Mouse (Mus musculus) cerebellum, adult 9-11 months (tissue): ENCODE results near the gene Fam120b.
A peak's percentile ranks its signal among the peaks of the same experiment; 100 is the strongest.

ENCODE experiments used
- DNase-seq: peaks from one replicate; pipeline ENCODE4 v3.0.0; 2022

Fam120b gene

DNA sequence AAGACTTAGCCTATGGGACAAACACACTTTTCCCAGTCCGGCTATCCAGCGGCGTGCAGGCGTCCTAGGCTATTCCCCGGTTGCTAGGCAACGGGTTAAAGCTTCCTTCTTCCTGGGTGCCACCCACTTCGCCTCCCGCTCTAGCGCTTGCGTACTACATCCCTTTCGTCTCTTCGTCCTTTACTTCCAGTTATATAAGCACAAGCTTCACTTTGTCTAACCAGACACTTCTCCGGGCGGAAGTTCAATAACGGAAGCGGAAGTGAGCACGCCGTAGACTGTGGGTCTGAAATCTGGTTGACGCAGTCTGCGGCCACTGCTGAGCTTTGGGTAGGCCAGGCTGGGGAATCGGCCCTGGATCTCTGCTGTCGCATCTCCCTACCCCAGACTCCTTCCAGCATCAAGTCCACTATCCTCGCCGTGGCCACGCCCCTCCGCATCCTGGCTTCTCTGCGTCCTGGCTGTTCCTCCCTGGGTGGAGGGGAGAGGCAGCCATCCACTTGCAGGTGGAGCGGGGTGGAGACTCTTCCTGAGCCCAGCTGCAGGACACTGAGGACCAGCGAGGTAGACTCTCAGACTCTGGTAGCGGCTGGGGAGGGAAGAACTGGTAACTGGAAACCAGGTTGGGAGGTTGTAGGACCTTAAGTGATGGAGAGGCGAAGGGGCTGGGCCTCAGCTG is at the start of gene Fam120b:
Gene Fam120b (plus strand): TSS at position 206 of the 679 bp plus-strand sequence.
- DNase-seq: peak; percentile 93

DNA sequence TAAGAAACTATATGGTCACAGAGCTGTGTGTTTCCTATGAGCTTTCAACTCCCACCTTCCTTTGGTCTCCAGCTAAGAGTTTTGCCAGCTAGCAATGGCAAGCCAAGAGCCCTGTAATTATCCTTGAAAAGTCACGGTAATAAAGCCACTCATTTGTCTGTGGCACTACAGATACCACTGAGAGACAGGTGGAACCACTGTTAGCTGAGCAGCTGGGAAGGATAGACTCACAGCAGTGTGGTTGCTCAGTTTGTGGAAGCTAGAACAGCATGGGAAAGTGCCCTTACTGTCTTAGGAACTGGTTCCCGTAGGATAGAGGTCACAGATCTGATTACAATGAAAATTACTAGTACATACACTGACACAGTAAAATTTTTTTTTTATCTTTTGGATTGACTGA is 45.9 kb upstream of the Fam120b start:
- no peak for DNase-seq

DNA sequence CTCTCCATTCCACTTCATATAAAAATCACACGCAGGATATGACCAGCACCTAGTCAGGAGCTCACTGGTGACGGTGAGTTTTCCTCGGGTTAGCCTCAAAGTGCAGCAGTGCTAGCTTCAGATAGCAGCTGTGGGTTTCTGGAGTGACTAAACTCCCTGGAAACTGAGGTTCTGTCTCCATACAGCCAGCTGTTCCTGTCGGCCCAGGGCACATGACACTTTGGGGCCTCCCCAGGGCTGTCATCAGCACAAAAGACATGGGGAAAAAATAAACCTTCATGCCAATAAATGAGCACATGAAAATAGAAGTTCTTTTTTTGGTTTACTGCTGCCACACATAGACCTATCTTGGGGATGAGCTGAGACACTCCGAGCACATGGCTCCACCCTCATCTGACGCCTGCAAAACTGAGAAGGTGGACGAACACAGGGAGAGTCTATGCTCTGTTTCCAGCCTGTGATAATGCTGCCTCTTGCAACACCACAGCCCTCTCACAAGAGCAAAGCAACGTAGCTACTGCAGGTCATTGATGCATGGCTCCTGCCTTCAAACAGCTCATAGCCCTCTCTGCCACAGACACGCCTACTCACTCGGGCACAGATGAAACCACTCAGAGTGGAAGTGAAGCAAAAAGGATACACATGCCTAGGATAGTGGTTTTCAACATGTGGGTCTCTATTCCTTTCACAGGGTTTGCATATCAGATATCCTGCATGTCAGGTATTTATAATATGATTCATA is 43.0 kb upstream of the Fam120b start:
- DNase-seq: no peak

DNA sequence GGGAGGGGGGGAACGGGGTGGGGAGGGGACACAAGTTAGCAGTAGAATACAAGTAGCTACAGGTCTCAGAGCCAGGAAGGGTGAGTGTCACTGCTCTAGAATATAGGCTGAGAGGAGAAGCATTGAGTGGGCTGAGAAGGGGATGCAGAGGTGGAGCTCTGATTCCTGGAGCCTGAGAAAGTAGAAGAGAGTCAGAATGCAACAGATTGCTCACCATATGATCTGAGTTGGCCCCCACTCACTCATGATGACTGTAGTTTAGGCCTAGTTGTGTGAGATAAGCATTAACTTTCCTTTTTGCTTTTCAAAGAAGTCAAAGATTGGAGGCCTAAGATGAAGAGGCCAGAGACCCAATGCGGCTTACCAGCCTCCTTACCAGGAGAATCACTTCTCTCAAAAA is 42.0 kb upstream of the Fam120b start:
- no peak for DNase-seq

DNA sequence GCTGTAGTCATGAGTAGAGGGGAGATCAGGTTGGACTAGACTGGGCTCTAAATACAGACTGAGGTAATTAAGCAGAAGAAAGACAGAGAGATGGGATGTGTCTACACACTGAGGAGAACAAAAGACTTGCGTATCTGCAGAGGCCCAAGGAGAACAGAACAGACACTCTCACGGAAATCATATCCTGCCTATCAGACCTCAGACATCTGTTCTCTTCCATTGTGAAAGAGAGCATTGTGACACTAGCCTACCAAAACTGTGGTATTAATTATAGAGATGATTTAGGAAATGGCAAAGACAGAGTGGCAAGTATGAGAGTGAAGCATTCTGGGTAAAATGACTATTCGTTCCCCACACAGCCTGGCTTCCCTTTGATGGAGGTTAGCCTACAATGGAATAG is 40.9 kb upstream of the Fam120b start:
- DNase-seq: no peak

DNA sequence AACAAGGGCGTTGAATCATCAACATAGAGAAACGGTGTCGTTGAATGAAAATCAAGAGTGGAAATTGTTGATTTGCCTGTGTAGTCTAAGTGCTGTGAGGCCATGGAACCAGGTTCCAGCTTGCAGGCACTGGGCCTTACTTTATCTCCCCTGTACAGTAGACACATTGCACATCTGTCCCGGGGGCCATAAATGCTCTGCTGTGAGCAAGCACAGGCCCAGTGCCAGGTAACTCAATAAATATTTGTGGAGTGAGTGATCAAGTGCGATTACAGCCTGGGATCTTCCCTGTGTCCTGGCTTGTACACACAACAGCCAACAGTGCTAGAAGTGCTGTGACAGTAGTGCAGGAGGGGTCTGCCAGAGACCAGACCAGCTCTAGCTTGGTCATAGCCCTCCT is 39.5 kb upstream of the Fam120b start:
- no peak for DNase-seq

DNA sequence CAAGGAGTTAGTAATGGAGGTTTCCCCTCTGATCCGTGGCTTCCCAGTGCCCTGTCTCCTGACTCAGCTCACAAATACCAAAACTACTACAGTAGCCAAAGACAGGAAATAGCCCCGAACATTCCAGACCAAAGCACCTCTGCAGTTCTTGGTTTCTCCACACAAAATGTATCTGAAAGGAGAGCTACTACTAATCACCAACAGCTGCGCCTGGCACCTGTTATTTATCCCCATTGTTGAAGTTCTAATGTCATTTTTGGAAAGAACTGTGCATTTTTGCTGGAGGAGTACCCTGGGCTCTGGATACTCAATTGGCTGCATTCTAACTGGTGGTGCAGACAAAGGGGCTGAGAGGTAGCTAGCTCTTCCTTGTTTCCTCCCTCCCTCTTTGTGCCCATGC is 38.9 kb upstream of the Fam120b start:
- no peak for DNase-seq

DNA sequence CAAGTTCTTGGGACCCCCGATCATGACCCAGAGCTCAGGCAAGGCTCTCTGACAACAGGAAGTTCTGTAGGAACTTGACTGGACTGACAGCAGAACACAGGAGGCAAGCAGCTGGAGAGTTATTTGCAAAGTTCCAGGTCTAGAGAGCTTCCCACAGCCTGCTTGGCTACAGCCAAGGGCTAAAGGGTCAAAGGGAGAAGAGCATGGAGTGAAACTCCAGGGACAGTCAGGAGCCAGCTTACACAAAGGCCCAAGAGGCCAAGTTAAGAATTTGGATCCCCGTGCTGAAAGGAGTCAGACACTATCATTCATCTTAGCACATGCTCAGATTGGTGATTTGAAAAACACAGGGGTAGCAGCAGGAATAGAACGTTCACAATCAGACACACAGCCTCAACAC is 32.3 kb upstream of the Fam120b start:
- no peak for DNase-seq

DNA sequence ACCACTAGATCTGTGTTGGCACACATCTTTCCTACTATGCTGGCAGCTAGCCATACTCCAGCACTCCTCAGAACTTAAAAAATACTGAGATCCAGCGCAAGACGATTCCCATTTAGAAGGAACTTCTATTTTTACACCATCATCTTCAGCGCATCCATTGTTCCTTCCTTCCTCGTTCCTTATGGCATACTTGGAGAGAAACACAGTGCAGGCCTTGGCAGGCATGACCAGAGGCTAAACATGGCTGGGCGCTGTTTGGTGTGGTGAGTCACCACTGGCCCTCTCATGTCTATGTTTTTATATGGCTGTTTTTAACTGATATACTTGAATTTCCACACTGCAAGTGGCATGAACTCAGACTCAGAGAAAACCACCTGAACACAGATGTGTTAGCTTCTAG is 30.4 kb upstream of the Fam120b start:
- DNase-seq: no peak

DNA sequence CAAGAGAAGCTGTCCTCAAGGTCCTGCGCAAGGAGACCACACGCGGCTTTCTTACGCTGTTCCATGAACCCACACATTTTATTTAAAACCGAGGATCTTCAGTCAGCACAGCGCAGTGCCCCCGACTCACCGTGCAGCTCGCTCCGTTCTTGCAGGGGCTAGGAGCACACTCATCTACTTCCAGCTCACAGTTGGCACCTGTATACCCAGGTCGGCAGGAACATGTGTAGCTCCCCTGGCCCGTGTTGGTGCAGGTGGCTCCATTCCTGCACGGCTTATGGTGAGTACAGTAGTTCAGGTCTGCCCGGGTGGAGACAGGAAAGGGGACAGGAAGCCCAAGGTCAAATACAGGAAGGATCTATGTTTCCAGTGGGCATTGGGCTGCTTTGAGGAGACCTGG is 25.6 kb upstream of the Fam120b start:
- no peak for DNase-seq

DNA sequence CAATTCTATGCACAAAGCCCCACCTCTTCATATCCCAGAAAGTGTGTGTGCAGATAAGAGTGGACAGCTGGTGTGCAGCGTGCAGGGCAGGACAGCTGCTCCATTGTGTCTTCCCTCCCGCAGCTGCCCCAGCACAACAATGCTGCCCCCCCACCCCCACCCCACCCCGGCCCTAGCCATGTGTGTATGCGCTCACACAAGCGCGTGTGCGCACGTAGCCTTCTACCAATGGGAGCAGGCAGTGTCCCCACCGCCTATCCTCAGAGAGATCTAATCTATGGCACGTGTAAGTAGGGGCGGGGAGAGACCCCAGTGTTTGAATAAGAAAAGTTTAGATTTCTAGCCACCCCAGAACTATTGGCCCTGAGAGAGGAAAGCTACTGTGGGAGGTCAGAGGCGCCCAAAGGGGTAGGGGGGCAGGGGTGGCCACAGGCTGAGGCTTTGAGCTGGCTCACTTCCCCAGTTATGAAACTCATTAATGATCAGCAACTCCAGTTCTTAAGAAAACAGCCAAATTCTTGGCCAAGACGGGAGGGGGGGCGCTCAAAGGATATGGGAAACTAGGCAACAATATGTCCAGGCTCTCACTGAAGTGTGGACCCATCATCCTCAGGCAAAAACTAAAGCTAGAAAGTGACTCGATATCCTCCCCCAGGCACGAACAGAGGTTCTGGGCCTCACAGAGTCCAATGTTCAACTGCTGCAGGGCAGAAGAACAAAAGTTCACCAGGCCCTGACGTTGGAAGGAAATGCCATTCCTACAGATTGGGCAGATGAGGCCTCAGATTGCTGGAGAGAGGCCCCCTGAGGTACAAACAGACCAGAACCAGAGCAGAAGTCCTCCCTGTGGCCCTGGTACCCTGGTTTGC is 23.8 kb upstream of the Fam120b start:
- DNase-seq: no peak

DNA sequence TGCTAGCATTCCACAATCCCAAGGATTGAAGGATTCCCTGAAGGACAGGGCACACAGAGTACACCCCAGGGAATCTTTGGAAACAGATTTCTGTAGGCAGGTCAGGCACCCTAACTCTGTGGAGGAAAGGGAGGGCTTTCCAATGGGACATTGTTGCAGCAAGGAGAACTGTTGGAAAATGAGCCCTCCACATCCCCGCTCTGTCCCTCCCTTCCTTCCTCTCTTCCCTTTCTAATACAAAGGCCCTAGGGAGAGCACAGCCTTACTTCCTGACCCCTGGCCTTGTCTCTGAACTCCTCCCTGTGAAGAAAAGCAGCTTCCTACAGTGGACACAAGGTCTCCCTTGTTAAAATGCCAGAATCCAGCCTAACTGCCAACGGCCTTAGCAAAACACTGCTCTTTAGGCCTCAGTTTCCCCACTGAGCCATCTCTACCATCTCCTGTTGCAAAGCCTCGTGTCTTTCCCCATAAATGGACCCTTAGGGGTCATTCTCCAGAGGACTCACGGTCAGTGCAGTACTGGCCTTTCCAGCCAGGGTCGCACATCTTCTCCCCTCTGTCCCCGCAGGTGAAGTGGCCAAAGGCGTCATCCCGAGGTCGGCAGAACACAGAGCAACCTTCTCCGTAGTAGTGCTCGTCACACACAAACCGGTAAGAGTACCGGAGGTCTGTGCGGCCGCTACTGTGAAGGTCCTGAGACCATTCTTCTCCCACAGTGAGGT is 22.9 kb upstream of the Fam120b start:
- no peak for DNase-seq

DNA sequence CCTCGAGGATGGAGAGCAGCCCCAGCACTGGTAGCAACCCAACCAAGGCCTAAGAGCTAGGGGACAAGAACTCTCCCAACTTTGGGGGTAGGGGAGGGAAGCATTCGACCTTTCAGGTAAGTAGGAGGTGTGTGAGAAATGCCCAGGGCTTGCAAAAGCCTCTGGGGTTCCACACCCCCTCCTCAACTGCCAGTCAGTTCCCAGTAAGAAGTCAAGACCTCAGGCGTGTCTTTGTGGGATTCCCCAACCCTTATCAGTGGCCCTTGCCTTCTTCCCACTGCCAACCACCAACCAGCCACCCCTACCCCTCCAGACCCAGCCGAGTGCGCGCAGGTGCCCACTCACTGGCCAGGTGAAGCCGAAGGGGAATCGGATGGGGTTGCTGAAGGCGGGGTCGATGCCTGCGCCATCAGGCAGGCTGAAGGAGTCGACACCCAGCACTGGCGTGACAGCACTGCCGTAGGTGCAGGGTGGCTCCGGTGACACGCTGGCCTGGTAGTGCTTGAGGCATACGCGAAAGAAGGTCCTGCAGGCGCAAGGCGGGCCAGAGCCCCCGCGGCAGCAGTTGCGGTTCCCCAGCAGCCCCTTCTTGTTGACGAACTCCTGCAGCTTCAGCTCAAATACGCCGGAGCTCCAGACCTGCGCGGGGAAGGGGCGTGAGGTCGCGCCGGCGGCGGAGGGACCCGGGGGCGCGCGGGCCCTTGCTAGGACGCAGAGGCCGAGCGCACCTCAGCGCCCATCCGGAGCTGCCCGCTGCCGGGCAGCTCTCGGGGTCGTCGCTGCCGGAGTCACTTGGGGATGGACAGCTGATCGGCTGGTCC is 21.5 kb upstream of the Fam120b start:
- no peak for DNase-seq

DNA sequence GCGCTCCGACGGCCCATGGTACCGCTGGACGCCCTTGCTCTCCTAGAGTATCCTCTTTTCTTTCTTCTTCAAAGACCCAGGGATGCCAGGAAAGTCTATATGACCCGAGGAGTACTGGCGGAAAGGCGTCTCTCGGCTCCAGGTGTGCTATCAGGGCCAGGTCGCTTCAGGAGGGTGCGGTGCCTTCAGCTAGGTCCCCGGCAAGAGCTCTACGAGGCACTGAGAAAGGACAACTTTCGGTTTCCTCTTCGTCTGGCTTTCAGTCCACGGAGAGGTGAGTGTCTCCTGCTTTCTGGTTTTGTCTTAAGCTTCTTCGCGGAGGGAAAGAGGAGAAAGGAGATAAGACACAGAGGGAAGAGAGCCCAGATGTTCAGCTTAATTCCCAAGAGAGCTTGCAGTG is 20.8 kb upstream of the Fam120b start:
- no peak for DNase-seq

DNA sequence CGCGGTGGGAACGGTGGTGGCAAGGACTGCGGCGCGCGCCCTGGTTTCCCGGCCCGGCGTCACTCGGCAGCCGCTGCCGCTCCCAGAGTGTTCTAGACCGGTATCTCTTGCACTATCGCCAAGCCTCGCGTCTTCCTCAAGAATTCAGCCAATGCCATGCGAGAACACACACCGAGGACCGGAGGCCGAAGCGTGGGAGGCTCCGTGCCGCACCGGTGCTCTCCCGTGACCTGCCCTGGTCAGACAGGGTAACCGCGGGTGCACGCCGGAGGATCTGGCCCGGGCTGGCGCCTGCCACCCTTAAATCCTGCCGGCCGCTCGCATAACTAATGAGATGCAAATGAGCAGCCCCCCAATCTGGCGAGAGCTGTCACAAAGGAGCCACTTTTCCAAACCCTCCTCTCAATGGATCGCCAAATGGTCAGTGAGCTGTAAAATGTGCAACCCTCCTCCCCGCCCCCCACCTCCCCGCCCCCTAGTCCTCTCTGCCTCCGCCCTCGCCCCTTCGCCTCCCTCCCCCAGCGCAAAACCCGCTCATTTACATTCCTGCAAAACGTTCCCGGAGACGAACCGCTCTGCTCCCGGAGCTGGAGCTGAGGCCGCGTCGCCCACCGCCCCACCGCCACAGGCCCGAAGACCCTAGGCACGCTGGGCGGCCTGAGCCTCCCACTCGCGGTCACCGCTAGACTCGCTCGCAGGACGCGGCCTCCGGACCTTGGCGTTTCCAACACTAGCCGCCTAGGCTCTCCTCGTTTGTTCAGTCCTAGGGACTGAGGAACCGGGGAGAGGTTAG is 20.1 kb upstream of the Fam120b start:
- DNase-seq: peak; percentile 49

DNA sequence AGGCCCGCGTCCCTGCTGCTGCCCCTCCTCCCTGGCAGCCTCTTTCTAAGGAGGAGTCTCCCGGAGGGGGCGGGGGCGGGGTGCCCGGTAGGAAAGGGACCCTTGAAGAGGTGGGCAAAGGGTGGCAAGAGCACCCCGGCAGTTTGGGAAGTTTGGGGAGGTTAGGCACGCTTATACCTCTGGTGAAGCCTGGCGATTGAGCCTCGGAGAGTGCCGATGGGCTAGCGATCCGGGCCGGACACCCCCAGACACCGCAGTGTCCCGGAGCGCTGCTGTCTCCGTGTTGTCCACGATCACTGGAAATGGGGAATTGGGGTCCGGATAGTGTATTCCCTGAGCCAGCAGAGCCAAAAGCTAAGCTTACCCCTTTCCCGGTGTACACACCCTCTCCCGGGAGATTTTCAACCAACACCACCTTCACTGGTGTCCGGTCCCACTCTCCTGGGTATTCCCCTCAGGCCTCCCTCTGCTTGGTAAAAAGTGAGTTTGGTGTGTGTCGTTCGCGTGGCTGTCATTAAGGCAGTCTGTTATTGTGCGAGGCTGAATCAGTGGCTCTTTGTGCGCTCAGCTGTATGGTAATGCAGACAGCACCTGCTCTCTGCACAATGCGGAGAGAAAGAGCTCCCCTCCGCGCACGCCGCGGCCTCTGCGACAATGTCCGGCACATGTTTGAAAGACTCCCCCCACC is 19.4 kb upstream of the Fam120b start, which contains the start of gene Dll1:
Gene Dll1 (minus strand): TSS at position 379 of the 688 bp plus-strand sequence.
- DNase-seq: no peak

DNA sequence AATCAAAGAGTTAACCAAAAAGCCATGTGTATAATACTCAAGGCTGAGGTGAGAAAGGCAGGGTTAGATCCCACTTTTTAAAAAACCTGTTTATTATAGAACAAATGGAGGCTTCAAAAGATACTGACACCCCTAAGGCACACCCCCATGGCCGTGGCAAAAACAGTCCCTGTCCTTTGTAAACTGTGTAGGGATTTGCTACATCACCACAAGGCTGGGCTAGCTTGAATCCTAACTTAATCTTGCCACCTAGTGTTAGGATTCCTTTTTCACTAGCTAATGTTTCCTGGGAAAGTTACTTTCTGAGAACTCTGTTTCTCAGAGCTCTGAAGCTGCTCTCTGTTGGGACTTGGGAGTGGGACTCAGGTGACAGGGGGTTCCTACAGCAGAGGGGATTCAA is 18.1 kb upstream of the Fam120b start:
- no peak for DNase-seq

DNA sequence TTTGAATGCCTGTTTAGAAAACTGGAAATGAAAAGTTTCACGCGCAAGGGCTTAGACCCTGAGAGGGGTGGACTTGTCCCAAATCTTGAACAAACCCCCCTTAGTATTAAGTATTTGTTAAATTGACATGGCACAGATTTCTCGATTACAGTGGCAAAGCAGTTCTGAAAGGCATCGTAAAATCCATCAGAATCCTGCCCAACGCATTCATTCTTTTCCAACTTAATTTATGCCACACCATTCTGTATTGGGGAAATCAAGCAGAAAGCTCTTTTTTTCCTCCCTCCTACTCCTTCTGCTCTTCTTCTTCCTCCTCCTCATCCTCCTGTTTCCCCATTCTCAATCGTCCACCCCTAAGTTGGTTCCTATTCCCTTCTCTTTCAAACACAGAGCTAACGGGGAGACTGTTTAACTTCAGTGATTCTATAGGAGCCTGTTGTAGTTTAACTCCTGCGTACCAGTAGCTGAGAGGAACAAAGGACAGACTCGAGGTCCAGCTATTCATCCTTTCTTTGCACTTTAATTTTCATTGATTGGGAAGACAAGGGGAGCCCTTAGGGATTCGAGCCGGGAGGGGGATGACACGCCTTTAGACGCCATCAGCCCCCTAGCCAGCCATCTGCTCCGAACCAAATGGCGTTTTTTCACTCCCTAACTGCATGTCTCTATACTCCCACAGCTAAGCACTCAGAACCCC is 17.4 kb upstream of the Fam120b start:
- DNase-seq: no peak

DNA sequence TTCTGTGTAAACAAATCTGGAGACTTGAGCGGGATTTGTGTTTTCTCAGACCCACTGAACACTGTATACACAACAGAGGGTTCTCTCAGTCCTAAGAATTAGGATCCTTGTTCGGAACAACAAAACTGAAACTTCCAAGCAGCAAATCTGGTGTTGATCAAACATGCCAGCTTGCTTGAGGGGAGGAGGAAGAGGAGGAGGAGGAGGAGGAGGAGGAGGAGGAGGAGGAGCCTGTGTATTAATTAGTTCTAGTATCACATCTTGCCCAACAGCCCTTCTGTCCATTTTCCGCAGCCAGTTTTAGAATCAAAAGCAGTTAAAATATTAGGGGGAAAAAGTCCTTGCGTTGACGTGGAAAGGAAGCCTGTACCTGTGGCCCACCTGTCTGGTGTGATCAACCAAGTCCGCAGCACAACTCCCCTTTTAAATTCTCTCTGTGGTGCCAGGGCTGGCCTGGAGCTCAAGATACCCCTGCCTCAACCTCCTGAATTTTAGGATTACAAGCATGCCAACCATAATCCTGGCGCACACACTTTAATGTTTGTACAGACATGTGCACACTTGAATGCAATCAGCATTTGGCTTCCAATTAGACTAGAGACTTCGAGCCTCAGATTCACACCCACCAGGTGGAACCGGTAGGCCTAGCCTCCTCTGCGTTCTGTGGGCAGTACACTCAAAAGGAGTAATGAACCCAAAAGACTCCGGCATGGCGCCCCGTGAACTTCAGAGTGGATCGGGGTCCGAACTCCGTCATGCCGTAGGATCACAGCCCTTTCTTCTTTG is 16.1 kb upstream of the Fam120b start:
- no peak for DNase-seq
